Mouse (Mus musculus): Measurements from ENCODE around the gene Bap1.

Bap1 gene
- long read RNA-seq, experiment 1, transcript Bap1-201 (17 exons, 3,460 nt): major isoform, 12 of 22 reads
- long read RNA-seq, experiment 1, partial matches to known transcripts: 3 of 22 reads
- long read RNA-seq, experiment 1, other reads (novel, unspliced or antisense): 7 of 22 reads
- long read RNA-seq, experiment 2, transcript Bap1-201 (17 exons, 3,460 nt): major isoform, 12 of 20 reads
- long read RNA-seq, experiment 2, partial matches to known transcripts: 3 of 20 reads
- long read RNA-seq, experiment 2, other reads (novel, unspliced or antisense): 4 of 20 reads

- intact Hi-C loops (cut with DNase I): no loop called here
Measured at GRCm38 (mm10) chr14:31251084-31251604, at the start of gene Bap1, which contains the start of gene Phf7. Gene Bap1, plus strand, starts transcription at chr14:31251450. Gene Phf7, minus strand, starts transcription at chr14:31251317.

GRCm38 (mm10) chr14:31204844-31205243 lies 46.4 kb upstream of the Bap1 start:
- intact Hi-C loops (cut with DNase I): no loop called here

GRCm38 (mm10) chr14:31205244-31205561 lies 46.0 kb upstream of the Bap1 start:
- intact Hi-C loops (cut with DNase I): no loop called here

GRCm38 (mm10) chr14:31205562-31206467 lies 45.4 kb upstream of the Bap1 start:
- intact Hi-C loops (cut with DNase I): no loop called here

GRCm38 (mm10) chr14:31206472-31206981 lies 44.7 kb upstream of the Bap1 start:
- intact Hi-C loops (cut with DNase I): no loop called here

- intact Hi-C loops (cut with DNase I): no loop called here
Measured at GRCm38 (mm10) chr14:31207070-31207830, 44.0 kb upstream of the Bap1 start.

- intact Hi-C loops (cut with DNase I): no loop called here
Measured at GRCm38 (mm10) chr14:31208084-31208483, 43.2 kb upstream of the Bap1 start, which contains the start of gene Tnnc1. Gene Tnnc1, plus strand, starts transcription at chr14:31208312.

- intact Hi-C loops (cut with DNase I): no loop called here
Measured at GRCm38 (mm10) chr14:31209133-31209557, 42.1 kb upstream of the Bap1 start.

- intact Hi-C loops (cut with DNase I): loop anchor here (5.0 kb wide), 1 partner anchor 35 kb away; no protein-coding TSS in a partner anchor
Measured at GRCm38 (mm10) chr14:31211854-31212253, 39.4 kb upstream of the Bap1 start.

GRCm38 (mm10) chr14:31212499-31212898 lies 38.8 kb upstream of the Bap1 start:
- intact Hi-C loops (cut with DNase I): loop anchor here (5.0 kb wide), 1 partner anchor 35 kb away; no protein-coding TSS in a partner anchor

GRCm38 (mm10) chr14:31213868-31214267 lies 37.4 kb upstream of the Bap1 start:
- intact Hi-C loops (cut with DNase I): loop anchor here (2.0 to 5.0 kb wide), 2 partner anchors 19 to 33 kb away; no protein-coding TSS in a partner anchor

GRCm38 (mm10) chr14:31214684-31215083 lies 36.6 kb upstream of the Bap1 start:
- intact Hi-C loops (cut with DNase I): loop anchor here (2.0 to 5.0 kb wide), 3 partner anchors 18 to 118 kb away; no protein-coding TSS in a partner anchor

- intact Hi-C loops (cut with DNase I): loop anchor here (2.0 to 5.0 kb wide), 2 partner anchors 17 to 117 kb away; no protein-coding TSS in a partner anchor
Measured at GRCm38 (mm10) chr14:31215157-31216002, 35.9 kb upstream of the Bap1 start.

GRCm38 (mm10) chr14:31216846-31217245 lies 34.4 kb upstream of the Bap1 start, which contains the start of gene Nisch:
Gene Nisch, minus strand, starts transcription at chr14:31216946.
- intact Hi-C loops (cut with DNase I): loop anchor here (5.0 kb wide), 1 partner anchor 115 kb away; no protein-coding TSS in a partner anchor

GRCm38 (mm10) chr14:31217666-31218065 lies 33.6 kb upstream of the Bap1 start, which contains the start of gene Sema3g:
Gene Sema3g, plus strand, starts transcription at chr14:31217860.
- intact Hi-C loops (cut with DNase I): loop anchor here (5.0 kb wide), 1 partner anchor 115 kb away; no protein-coding TSS in a partner anchor

- intact Hi-C loops (cut with DNase I): no loop called here
Measured at GRCm38 (mm10) chr14:31226978-31227377, 24.3 kb upstream of the Bap1 start.

- intact Hi-C loops (cut with DNase I): no loop called here
Measured at GRCm38 (mm10) chr14:31228234-31228633, 23.0 kb upstream of the Bap1 start.

- intact Hi-C loops (cut with DNase I): no loop called here
Measured at GRCm38 (mm10) chr14:31230442-31230841, 20.8 kb upstream of the Bap1 start.

GRCm38 (mm10) chr14:31232404-31233069 lies 18.7 kb upstream of the Bap1 start:
- intact Hi-C loops (cut with DNase I): loop anchor here (2.0 kb wide), 1 partner anchor 18 kb away; no protein-coding TSS in a partner anchor
